Mouse (Mus musculus) lung, embryonic 14.5 days (tissue): Measurements from ENCODE around the gene Arhgap24. TPM values are rescaled to one million over a fixed set of nuclear protein-coding genes. Genes with fewer than 3 reads are reported as not detected.

Experiments
- ATAC-seq: fragments of 200-750 bp; cut with Nextera tagmentation; 2 replicates; pipeline ENCODE4 v1.8.0; 2017; ENCODE audit warnings: mild to moderate bottlenecking, moderate TSS enrichment, moderate library complexity; ENCODE audit not compliant: insufficient read depth
- DNase-seq: peaks from one replicate; pipeline ENCODE4 v3.0.0-alpha.2; 2015
- H3K27ac ChIP-seq: fragments of 300-500 bp; sonication (generic); 2 replicates; pipeline ENCODE4 v1.5.1; 2014; ENCODE audit warnings: low read depth, mild to moderate bottlenecking, moderate library complexity
- H3K27me3 ChIP-seq: fragments of 300-500 bp; sonication (generic); 2 replicates; pipeline ENCODE4 v1.6.1; 2014; ENCODE audit warnings: low read length, control low read depth; ENCODE audit not compliant: insufficient read depth
- H3K36me3 ChIP-seq: fragments of 300-500 bp; sonication (generic); 2 replicates; pipeline ENCODE4 v1.6.1; 2014; ENCODE audit warnings: control low read depth; ENCODE audit not compliant: insufficient read depth
- H3K4me1 ChIP-seq: fragments of 300-500 bp; sonication (generic); 2 replicates; pipeline ENCODE4 v1.6.1; 2014; ENCODE audit warnings: antibody characterized with exemption, control low read depth; ENCODE audit not compliant: insufficient read depth
- H3K4me2 ChIP-seq: fragments of 300-500 bp; sonication (generic); 2 replicates; pipeline ENCODE4 v1.6.1; 2014; ENCODE audit warnings: mild to moderate bottlenecking
- H3K4me3 ChIP-seq: fragments of 300-500 bp; sonication (generic); 2 replicates; pipeline ENCODE4 v1.5.1; 2014; ENCODE audit warnings: low read depth, low read length
- H3K9ac ChIP-seq: fragments of 300-500 bp; sonication (generic); 2 replicates; pipeline ENCODE4 v1.6.1; 2014
- H3K9me3 ChIP-seq: fragments of 300-500 bp; sonication (generic); 2 replicates; pipeline ENCODE4 v1.6.1; 2016; ENCODE audit warnings: low read depth, low read length, control low read depth
- CTCF ChIP-seq: IDR thresholded peaks from 2 replicates; pipeline ENCODE4 v1.5.1; 2016; ENCODE audit warnings: antibody characterized with exemption, low read depth
- WGBS: fragments of 180-500 bp; shearing (Covaris S2); extraction: QIAGEN DNeasy Blood & Tissue Kit; methylation state at CpG from one replicate; pipeline ENCODE4 v1.1.7; 2014; 5-methylcytosine and 5-hydroxymethylcytosine counted together
- polyA plus RNA-seq: library from polyadenylated mRNA; unstranded; fragments of >200 nt; fragmentation: Nextera tagmentation; extraction: Ambion mirVana; gene quantifications from 2 replicates; pipeline ENCODE4 v1.2.1, GENCODE M21; 2014

Arhgap24 gene
- polyA plus RNA-seq, 1 experiment from 2014 or later = 26.2 TPM

GRCm38 (mm10) chr5:102550870-102551637 is 69.9 kb downstream of the Arhgap24 start:
- Histone ChIP-seq H3K27ac (no peak overlapping the region), H3K36me3 (peaks cover 4% of the 10 kb centered on the region; the same call in 1 of the 2 replicates), H3K4me2 (no peak overlapping the region; the same call in 1 of the 2 replicates), H3K4me1 (no peaks in the 10 kb centered on the region), H3K9me3 (no peaks in the 10 kb centered on the region), H3K27me3 (no peaks in the 10 kb centered on the region), H3K4me3 (no peak overlapping the region), H3K9ac (no peak overlapping the region)
- no peak for TF ChIP-seq CTCF
- 42% methylated on average over 11 of the region's 11 CpGs for WGBS
- ATAC-seq (no peak), DNase-seq (peak; percentile 21)

- WGBS = 74% methylated on average over 1 of the region's 1 CpGs
- no peak overlapping the region for H3K4me2 ChIP-seq
- no peak overlapping the region for H3K9ac ChIP-seq
- no peaks in the 10 kb centered on the region for H3K27me3 ChIP-seq
- no peak for ATAC-seq
- no peak overlapping the region for H3K27ac ChIP-seq
- H3K4me1 ChIP-seq = no peaks in the 10 kb centered on the region
- no peak for TF ChIP-seq CTCF
- H3K9me3 ChIP-seq = no peaks in the 10 kb centered on the region
- no peak for DNase-seq
- H3K4me3 ChIP-seq = no peak overlapping the region
- peaks cover 4% of the 10 kb centered on the region; the same call in 1 of the 2 replicates for H3K36me3 ChIP-seq
These were observed 71.3 kb downstream of the Arhgap24 start for GRCm38 (mm10) chr5:102552533-102552932.

- Histone ChIP-seq H3K27me3 (no peaks in the 10 kb centered on the region), H3K36me3 (peaks cover 4% of the 10 kb centered on the region; the same call in 1 of the 2 replicates), H3K4me1 (no peaks in the 10 kb centered on the region), H3K9ac (no peak overlapping the region), H3K4me3 (no peak overlapping the region), H3K9me3 (no peaks in the 10 kb centered on the region), H3K4me2 (no peak overlapping the region), H3K27ac (no peak overlapping the region)
- TF ChIP-seq CTCF = no peak
- DNase-seq (no peak), ATAC-seq (no peak)
- 89% methylated on average over 4 of the region's 4 CpGs for WGBS
These were observed 74.8 kb downstream of the Arhgap24 start for GRCm38 (mm10) chr5:102555958-102556357.

DNA sequence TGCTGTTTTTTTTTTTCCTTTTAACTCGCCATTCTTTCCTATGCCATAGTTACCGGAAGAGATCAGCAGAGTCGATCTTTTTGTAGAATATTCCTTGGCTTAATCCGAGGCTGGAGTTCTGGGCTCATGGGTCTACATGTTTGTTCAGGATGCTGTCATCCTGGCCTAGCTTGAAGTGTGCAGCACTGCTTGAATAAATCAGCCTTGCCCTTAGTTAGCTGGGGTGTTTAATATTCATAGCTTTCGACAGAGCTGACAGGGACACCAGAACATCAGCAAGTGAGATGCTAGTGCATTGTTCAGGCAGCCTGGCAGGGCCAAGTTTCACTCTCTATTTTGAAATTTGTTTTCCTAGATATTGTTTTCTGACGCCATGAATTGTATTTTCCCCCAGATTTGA is 79.1 kb downstream of the Arhgap24 start:
- no peaks in the 10 kb centered on the region for H3K27me3 ChIP-seq
- H3K4me3 ChIP-seq = no peak overlapping the region
- H3K9ac ChIP-seq = no peak overlapping the region
- H3K27ac ChIP-seq = no peak overlapping the region
- no peak overlapping the region for H3K4me2 ChIP-seq
- DNase-seq (no peak), ATAC-seq (no peak)
- no peaks in the 10 kb centered on the region for H3K9me3 ChIP-seq
- no peak for TF ChIP-seq CTCF
- WGBS = 81% methylated on average over 6 of the region's 6 CpGs
- no peaks in the 10 kb centered on the region for H3K36me3 ChIP-seq
- no peaks in the 10 kb centered on the region for H3K4me1 ChIP-seq

DNA sequence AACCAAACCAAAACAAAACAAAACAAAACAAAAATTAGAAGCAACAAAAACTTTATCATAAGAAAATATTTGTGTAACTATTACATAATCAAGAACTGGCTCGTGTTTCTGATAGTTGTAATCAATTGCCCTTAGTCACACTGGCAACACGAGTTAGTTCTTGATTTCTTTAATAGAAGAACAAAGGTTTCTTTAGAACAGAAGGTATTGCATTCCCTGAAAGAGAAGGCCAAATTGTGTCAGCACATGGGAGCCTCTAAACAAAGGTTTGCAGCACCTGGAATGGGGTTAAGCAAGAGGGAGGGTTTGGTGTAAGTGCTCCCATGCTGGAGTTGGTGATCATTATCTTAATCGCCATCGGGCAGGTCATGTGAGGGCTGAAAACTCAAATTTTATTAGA is 82.8 kb downstream of the Arhgap24 start:
- H3K4me2 ChIP-seq = no peak overlapping the region
- no peak overlapping the region for H3K9ac ChIP-seq
- H3K4me1 ChIP-seq = no peaks in the 10 kb centered on the region
- H3K36me3 ChIP-seq = no peaks in the 10 kb centered on the region
- no peak overlapping the region for H3K4me3 ChIP-seq
- WGBS = 61% methylated on average over 4 of the region's 4 CpGs
- TF ChIP-seq CTCF = no peak
- ATAC-seq (no peak), DNase-seq (no peak)
- no peaks in the 10 kb centered on the region for H3K9me3 ChIP-seq
- no peak overlapping the region for H3K27ac ChIP-seq
- H3K27me3 ChIP-seq = no peaks in the 10 kb centered on the region

DNA sequence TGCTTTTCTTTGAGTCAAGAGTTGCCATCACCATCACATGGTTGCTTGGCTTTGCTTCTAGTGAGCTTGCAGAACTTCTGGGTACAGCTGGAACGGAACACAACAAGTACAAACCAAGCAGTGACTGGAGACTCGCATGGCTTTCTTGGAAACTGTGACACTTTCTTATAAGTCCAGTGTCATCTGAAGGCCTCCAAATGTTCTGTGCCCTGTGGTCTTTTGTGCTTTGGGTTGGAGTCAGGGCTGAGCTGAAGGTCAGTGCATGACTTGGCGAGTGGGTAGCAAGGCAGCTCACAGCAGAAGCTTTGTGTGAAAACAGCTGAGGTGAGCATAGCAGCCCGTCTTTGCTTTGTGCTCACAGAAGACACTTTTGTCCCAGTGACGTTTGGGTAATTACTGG is 87.6 kb downstream of the Arhgap24 start:
- no peaks in the 10 kb centered on the region for H3K9me3 ChIP-seq
- ATAC-seq (no peak), DNase-seq (no peak)
- WGBS = 72% methylated on average over 5 of the region's 5 CpGs
- TF ChIP-seq CTCF = no peak
- no peaks in the 10 kb centered on the region for H3K36me3 ChIP-seq
- no peak overlapping the region for H3K27ac ChIP-seq
- H3K27me3 ChIP-seq = no peaks in the 10 kb centered on the region
- H3K4me1 ChIP-seq = no peaks in the 10 kb centered on the region
- H3K4me2 ChIP-seq = no peak overlapping the region
- H3K9ac ChIP-seq = no peak overlapping the region
- no peak overlapping the region for H3K4me3 ChIP-seq

DNA sequence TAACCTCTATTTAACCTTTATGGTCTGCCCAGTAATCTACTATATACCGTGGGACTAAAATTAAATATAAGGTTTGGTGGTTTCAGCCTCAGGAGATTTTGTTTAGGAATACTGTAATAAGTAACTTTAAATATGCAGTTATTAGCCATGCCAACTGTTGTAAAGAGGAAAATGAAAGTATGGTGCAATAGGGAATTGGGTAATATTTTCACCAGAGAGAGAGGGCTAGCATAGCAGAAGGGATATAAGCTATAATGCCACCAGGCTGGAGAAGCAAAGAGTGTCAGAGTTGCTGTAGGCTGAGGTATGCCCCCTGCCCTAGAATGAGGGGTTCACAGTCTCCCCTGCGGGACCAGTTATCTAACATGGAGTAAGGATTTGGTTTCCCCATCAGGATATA is 90.3 kb downstream of the Arhgap24 start:
- 90% methylated on average over 2 of the region's 2 CpGs for WGBS

More for the DNA sequence above, 90.3 kb downstream of the Arhgap24 start:
- Histone ChIP-seq H3K4me2 (no peak overlapping the region), H3K27me3 (no peaks in the 10 kb centered on the region), H3K4me1 (no peaks in the 10 kb centered on the region), H3K9me3 (peaks cover 5% of the 10 kb centered on the region; the same call in 1 of the 2 replicates), H3K36me3 (no peaks in the 10 kb centered on the region), H3K9ac (no peak overlapping the region), H3K4me3 (no peak overlapping the region), H3K27ac (no peak overlapping the region)
- DNase-seq (no peak), ATAC-seq (no peak)
- no peak for TF ChIP-seq CTCF
